Mouse (Mus musculus): ENCODE results near the gene Poln.

Gene Poln

DNA sequence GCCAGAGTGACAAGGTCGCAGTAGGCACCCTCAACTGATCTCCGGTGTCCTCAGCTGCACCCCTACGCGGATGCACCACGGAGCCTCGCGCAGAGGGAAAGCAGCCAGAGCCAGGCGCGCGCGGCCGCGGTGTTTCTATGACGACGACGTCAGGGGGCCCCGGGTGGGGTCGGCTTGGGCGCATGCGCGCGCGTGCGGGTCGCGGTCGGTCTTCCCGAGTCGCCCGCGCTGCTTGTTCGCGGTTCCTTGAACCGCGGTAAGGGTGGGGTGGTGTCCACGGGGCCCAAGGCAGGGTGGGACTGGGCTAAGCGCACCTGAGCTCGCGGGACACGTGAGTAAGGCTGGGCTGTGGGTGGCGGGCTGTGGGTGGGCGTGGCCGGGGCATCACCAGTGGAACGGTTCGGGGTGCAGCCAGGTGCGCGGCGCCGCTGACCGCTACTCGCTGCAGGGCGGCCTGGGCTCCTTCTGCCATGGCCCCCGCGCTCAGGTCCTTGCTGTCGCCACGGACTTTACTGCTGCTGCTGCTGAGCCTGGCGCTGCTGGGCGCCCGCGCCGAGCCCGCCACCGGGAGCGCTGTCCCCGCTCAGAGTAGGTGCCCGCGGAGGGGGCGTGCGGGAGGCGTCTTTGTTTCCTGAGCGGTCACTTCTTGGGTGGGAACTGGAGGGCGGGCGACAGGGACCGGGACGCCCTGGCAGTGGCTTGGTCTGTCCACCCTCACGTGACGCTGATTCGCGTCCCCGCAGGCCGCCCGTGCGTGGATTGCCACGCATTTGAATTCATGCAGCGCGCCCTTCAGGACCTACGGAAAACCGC is 185.7 kb downstream of the Poln start, which contains the start of gene Gm1673:
Gene Gm1673 (plus strand): TSS at position 125 of the 813 bp plus-strand sequence.
- peak; percentile 76 for DNase-seq (ENCODE audit: low read depth, low spot score)

- no peak for DNase-seq (ENCODE audit: low read depth, low spot score)
Observed at GRCm38 (mm10) chr5:33982731-33983259, 186.5 kb downstream of the Poln start.

GRCm38 (mm10) chr5:33976267-33976666 is 193.0 kb downstream of the Poln start:
- DNase-seq (ENCODE audit: low read depth, low spot score) = no peak

GRCm38 (mm10) chr5:33974736-33975135 is 194.5 kb downstream of the Poln start:
- DNase-seq (ENCODE audit: low read depth, low spot score) = no peak

DNA sequence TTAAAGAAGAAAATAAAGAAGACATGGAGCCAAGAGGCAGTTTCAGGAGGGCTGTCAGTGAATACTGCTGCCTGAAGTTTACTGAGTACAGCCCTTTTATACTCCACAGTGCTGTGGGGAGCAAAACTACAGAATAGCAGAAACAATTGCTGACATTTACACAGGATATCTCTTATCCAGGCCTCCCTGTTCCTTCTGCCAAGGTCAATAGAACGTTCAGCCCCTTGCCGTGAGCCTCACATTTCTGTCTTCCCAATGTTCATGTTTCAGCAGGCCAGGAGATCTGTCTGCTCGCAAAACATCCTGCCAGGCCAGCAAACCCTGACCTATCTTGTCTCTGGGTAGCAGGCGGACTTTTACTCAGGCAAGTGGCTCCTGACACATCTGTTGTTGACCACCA is 209.9 kb downstream of the Poln start:
- DNase-seq (ENCODE audit: low read depth, low spot score) = no peak

Measured in ES-CJ7 (cell line).